Mouse (Mus musculus): ENCODE results near the gene Zfp606. TPM values are rescaled to one million over a fixed set of nuclear protein-coding genes. Genes with fewer than 3 reads are reported as not detected.
A peak's percentile ranks its signal among the peaks of the same experiment; 100 is the strongest.

Gene Zfp606
- total RNA-seq (2014; rRNA removed; ENCODE audit: low replicate concordance): 13.5 and 15.0 TPM in 2 replicates
- 12.9 and 14.2 TPM in 2 replicates for polyA plus RNA-seq (2015; fragmentation: Nextera tagmentation; extraction: Ambion mirVana)

DNA sequence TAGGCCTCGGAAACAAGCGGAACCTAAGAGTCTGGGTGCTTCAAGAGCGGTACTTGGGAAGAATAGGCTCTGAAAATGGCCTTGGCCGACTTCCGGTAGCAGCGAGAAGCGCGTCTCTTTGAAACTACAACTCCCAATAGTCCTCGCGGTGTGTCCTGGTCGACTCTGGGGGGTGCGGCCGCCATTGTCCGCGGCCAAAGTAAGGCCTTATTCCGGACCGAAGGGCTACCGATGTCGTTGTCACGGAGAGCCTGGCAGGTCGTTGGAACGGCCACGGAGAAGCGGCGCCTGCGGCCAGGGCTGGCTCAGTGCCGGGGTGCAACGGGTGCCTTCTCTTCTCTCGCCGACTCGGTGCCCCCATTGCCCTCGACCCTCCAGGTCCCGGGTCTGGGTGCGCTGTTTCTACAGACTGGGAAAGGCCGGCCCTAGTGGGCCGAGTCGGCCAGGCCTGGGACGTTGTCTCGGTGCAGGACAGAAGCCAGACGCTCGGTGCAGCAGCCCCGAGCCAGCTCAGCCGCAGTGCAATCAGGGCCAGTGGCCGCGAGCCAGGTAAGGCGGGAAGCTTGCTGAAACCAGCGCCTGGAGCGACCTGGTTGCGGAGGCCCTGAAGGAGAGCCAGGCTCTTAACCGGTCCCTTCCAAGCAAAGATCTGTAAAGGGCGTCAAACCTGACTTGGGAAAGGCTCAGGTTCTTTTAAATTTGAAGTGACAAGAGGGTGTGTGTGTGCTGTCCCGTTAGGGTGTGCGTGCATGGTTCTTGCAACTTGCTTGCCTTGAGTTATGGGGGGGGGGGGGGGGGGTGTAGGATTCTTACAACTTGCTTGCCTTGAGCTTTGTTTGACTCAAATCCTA lies at the start of gene Zfp606:
Gene Zfp606, plus strand, starts transcription at position 136 of the 851 bp plus-strand sequence.
- under 1% methylated on average over 52 of the region's 53 CpGs for WGBS
- Histone ChIP-seq H3K4me3 (ENCODE audit: low read depth, low read length) (peak within 1 kb of the TSS; percentile 97), H3K9ac (replicated peaks; ENCODE audit: low read depth, low read length) (peak within 1 kb of the TSS; percentile 98), H3K27ac (ENCODE audit: low read depth) (peak within 1 kb of the TSS; percentile 99), H3K9me3 (replicated peaks; ENCODE audit: control insufficient read depth, low read length) (no peaks in the 10 kb centered on the region), H3K36me3 (replicated peaks; ENCODE audit: control insufficient read depth, insufficient read depth, low read length) (peaks cover 32% of the 10 kb centered on the region), H3K4me2 (ENCODE audit: low read depth, low read length) (peak within 1 kb of the TSS; percentile 64), H3K27me3 (ENCODE audit: control insufficient read depth, insufficient read depth, low read length) (no peaks in the 10 kb centered on the region), H3K4me1 (ENCODE audit: control insufficient read depth, insufficient read depth) (0 out of 2 replicates have a peak, but pooled peaks cover 6% of the 10 kb centered on the region)
- peak; percentile 99 for ATAC-seq (ENCODE audit: insufficient read depth, low read depth)
- TF ChIP-seq CTCF (IDR thresholded peaks at IDR 0.05; ENCODE audit: low read depth) (no peak), EP300 (IDR thresholded peaks at IDR 0.05; ENCODE audit: low read depth) (no peak)
- DNase-seq (ENCODE audit: low spot score): peak; percentile 91

DNA sequence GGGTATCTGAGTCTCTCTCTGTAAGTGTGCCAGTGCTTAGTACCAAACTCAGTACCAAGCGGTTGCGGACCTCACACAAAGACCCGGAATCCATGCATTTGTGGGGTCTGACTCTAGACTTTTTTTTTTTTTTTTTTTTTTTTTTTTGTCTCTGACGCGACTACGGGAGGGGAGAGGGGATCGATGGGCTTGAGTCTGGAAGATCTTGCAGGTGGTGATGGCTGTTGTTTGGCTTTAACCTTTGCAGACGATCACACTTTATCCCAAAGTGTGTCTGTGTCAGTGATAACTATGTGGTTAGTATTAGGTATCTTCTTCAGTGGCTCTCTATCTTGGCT lies 885 bp downstream of the Zfp606 start:
- ATAC-seq (ENCODE audit: insufficient read depth, low read depth): no peak
- no peak for DNase-seq (ENCODE audit: low spot score)
- Histone ChIP-seq H3K27ac (ENCODE audit: low read depth) (peak overlapping the region; percentile 99; the same call in 1 of the 2 replicates), H3K9me3 (replicated peaks; ENCODE audit: control insufficient read depth, low read length) (no peaks in the 10 kb centered on the region), H3K36me3 (replicated peaks; ENCODE audit: control insufficient read depth, insufficient read depth, low read length) (peaks cover 38% of the 10 kb centered on the region), H3K4me3 (ENCODE audit: low read depth, low read length) (peak overlapping the region; percentile 97), H3K9ac (replicated peaks; ENCODE audit: low read depth, low read length) (peak overlapping the region; percentile 98), H3K4me1 (ENCODE audit: control insufficient read depth, insufficient read depth) (0 out of 2 replicates have a peak, but pooled peaks cover 6% of the 10 kb centered on the region), H3K27me3 (ENCODE audit: control insufficient read depth, insufficient read depth, low read length) (no peaks in the 10 kb centered on the region), H3K4me2 (ENCODE audit: low read depth, low read length) (peak overlapping the region; percentile 64)
- WGBS: 3% methylated on average over 8 of the region's 8 CpGs
- no peak for TF ChIP-seq CTCF (IDR thresholded peaks at IDR 0.05; ENCODE audit: low read depth)
- no peak for TF ChIP-seq EP300 (IDR thresholded peaks at IDR 0.05; ENCODE audit: low read depth)

DNA sequence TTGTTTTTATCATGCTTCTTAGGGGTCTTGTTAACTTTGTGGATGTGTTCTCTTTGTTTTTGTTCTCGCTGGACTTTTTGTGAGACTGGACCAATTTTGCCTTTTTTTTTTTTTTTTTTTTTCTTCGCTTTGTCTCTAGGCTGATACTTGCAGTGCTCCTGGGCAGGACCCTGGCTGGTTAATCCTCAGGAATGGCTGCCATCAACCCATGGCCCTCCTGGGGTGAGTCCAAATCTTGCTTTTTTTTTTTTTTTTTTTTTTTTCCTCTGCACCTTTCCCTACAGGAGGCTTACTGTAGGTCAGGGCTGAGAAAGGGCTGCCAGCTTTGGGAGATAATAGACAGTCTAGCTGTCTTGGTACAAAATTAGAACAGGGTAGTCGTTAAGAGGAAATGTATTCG lies 1.4 kb downstream of the Zfp606 start:
- 53% methylated on average over 4 of the region's 4 CpGs for WGBS
- H3K4me2 ChIP-seq (ENCODE audit: low read depth, low read length): peak overlapping the region; percentile 64
- no peaks in the 10 kb centered on the region for H3K9me3 ChIP-seq (replicated peaks; ENCODE audit: control insufficient read depth, low read length)
- no peak for ATAC-seq (ENCODE audit: insufficient read depth, low read depth)
- no peak overlapping the region for H3K27ac ChIP-seq (ENCODE audit: low read depth)
- H3K9ac ChIP-seq (replicated peaks; ENCODE audit: low read depth, low read length): no peak overlapping the region; the same call in 1 of the 2 replicates
- TF ChIP-seq EP300 (IDR thresholded peaks at IDR 0.05; ENCODE audit: low read depth) (no peak), CTCF (IDR thresholded peaks at IDR 0.05; ENCODE audit: low read depth) (no peak)
- H3K4me1 ChIP-seq (ENCODE audit: control insufficient read depth, insufficient read depth): 0 out of 2 replicates have a peak, but pooled peaks cover 6% of the 10 kb centered on the region
- H3K36me3 ChIP-seq (replicated peaks; ENCODE audit: control insufficient read depth, insufficient read depth, low read length): peaks cover 43% of the 10 kb centered on the region
- H3K27me3 ChIP-seq (ENCODE audit: control insufficient read depth, insufficient read depth, low read length): no peaks in the 10 kb centered on the region
- no peak for DNase-seq (ENCODE audit: low spot score)
- H3K4me3 ChIP-seq (ENCODE audit: low read depth, low read length): peak overlapping the region; percentile 97

DNA sequence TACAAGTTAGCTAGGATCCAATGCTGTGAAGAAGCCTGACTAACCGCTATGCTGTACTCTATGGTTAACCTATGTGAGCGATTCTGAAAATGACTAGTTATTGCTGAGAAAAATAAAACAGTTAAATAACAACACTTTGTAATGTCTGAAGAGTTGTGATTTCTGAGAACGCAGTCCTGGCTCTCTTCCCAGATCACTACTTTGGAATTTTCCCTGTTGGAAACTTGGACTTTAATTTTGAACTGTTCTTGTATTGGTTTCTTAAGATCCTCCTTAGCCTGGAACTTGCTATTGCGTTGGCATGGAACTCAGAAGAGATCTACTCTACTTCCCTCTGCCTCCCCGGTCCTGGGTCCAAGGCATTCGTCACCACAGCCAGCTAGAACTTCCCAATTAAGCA lies 5.7 kb downstream of the Zfp606 start:
- WGBS: 93% methylated on average over 6 of the region's 6 CpGs
- TF ChIP-seq CTCF (IDR thresholded peaks at IDR 0.05; ENCODE audit: low read depth) (no peak), EP300 (IDR thresholded peaks at IDR 0.05; ENCODE audit: low read depth) (no peak)
- Histone ChIP-seq H3K4me2 (ENCODE audit: low read depth, low read length) (no peak overlapping the region), H3K9me3 (replicated peaks; ENCODE audit: control insufficient read depth, low read length) (0 out of 2 replicates have a peak, but pooled peaks cover 15% of the 10 kb centered on the region), H3K4me3 (ENCODE audit: low read depth, low read length) (no peak overlapping the region), H3K4me1 (ENCODE audit: control insufficient read depth, insufficient read depth) (0 out of 2 replicates have a peak, but pooled peaks cover 6% of the 10 kb centered on the region), H3K27me3 (ENCODE audit: control insufficient read depth, insufficient read depth, low read length) (no peaks in the 10 kb centered on the region), H3K36me3 (replicated peaks; ENCODE audit: control insufficient read depth, insufficient read depth, low read length) (peaks cover 86% of the 10 kb centered on the region), H3K27ac (ENCODE audit: low read depth) (no peak overlapping the region), H3K9ac (replicated peaks; ENCODE audit: low read depth, low read length) (no peak overlapping the region)
- DNase-seq (ENCODE audit: low spot score): no peak
- ATAC-seq (ENCODE audit: insufficient read depth, low read depth): no peak

DNA sequence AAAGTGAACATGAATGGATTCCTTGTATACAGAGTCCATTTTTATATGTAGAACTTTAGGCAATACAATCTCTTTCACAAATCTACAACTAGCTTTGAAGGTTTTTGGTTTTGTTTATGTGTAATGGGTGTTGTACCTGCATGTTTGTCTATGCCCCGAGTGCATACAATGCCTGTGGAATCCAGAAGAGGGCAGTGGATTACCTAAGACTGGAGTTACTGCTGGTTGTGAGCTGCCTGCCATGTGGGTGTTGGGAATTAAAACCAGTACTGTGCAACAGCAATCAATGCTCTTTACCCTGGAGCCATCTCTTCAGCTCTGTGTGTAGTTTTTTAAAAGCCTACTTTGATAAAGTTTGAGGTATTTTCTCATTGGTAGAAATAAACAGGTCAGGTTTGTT lies 7.9 kb downstream of the Zfp606 start:
- H3K9me3 ChIP-seq (replicated peaks; ENCODE audit: control insufficient read depth, low read length): peaks cover 34% of the 10 kb centered on the region
- peaks cover 98% of the 10 kb centered on the region for H3K36me3 ChIP-seq (replicated peaks; ENCODE audit: control insufficient read depth, insufficient read depth, low read length)
- H3K4me2 ChIP-seq (ENCODE audit: low read depth, low read length): no peak overlapping the region
- no peak overlapping the region for H3K9ac ChIP-seq (replicated peaks; ENCODE audit: low read depth, low read length)
- H3K27me3 ChIP-seq (ENCODE audit: control insufficient read depth, insufficient read depth, low read length): no peaks in the 10 kb centered on the region
- no peaks in the 10 kb centered on the region for H3K4me1 ChIP-seq (ENCODE audit: control insufficient read depth, insufficient read depth)
- no peak overlapping the region for H3K4me3 ChIP-seq (ENCODE audit: low read depth, low read length)
- H3K27ac ChIP-seq (ENCODE audit: low read depth): no peak overlapping the region
- no peak for ATAC-seq (ENCODE audit: insufficient read depth, low read depth)
- WGBS: 95% methylated on average over 1 of the region's 1 CpGs
- no peak for TF ChIP-seq CTCF (IDR thresholded peaks at IDR 0.05; ENCODE audit: low read depth)
- TF ChIP-seq EP300 (IDR thresholded peaks at IDR 0.05; ENCODE audit: low read depth): no peak
- DNase-seq (ENCODE audit: low spot score): no peak

All from heart, postnatal 0 days (tissue).